Mouse (Mus musculus) CH12.LX (cell line): ENCODE measurements around the gene Sept12. TPM values are rescaled to one million over a fixed set of nuclear protein-coding genes. Genes with fewer than 3 reads are reported as not detected.

Experiments
- DNase-seq: peaks from one replicate; pipeline ENCODE4 v3.0.0-alpha.2; 2013; ENCODE audit errors: extremely low read depth
- H3K27ac ChIP-seq: 2 replicates; pipeline ENCODE4 v1.5.1; 2012; ENCODE audit warnings: low read depth, mild to moderate bottlenecking, control low read depth, moderate library complexity; ENCODE audit not compliant: insufficient read depth
- H3K27me3 ChIP-seq: replicated peaks from 2 replicates; pipeline ENCODE3; 2012; ENCODE audit warnings: inconsistent platforms
- H3K36me3 ChIP-seq, 2 experiments: replicated peaks in 1 of 2; 2 replicates each; pipeline versions ENCODE3 to v1.6.1; 2012; ENCODE audit warnings: inconsistent platforms in 1 of 2, low read length in 1 of 2, mild to moderate bottlenecking in 1 of 2, mixed read lengths in 1 of 2, moderate library complexity in 1 of 2; ENCODE audit not compliant: control insufficient read depth in 1 of 2, insufficient read depth in 1 of 2
- H3K4me1 ChIP-seq, 2 experiments: 2 replicates each; pipeline ENCODE4 v1.6.1; 2012; ENCODE audit warnings: inconsistent platforms in 1 of 2, moderate library complexity in 1 of 2; ENCODE audit not compliant: insufficient read depth in 2 of 2, control insufficient read depth in 1 of 2
- H3K4me2 ChIP-seq: 2 replicates; pipeline ENCODE4 v1.6.1; 2012; ENCODE audit warnings: low read depth, mild to moderate bottlenecking, control low read depth; ENCODE audit not compliant: poor library complexity, insufficient read depth, severe bottlenecking
- H3K4me3 ChIP-seq, 3 experiments: fragments of 150-350 bp in 1 of 3; sonication (generic) in 1 of 3; replicated peaks in 1 of 3; 2 replicates each; pipeline versions ENCODE3 to v1.5.1; 2011 to 2012; ENCODE audit warnings: low read depth in 2 of 3, low read length in 2 of 3, mild to moderate bottlenecking in 2 of 3, moderate library complexity in 2 of 3, control low read depth in 1 of 3, improper control_type of control experiment in 1 of 3, inconsistent platforms in 1 of 3, mixed read lengths in 1 of 3; ENCODE audit not compliant: poor library complexity in 1 of 3
- H3K79me2 ChIP-seq: replicated peaks from 2 replicates; pipeline ENCODE4 v1.6.1; 2012; ENCODE audit warnings: mild to moderate bottlenecking, moderate library complexity; ENCODE audit not compliant: control insufficient read depth, poor library complexity, insufficient read depth, severe bottlenecking; ENCODE audit errors: extremely low read depth
- H3K9ac ChIP-seq: 2 replicates; pipeline ENCODE4 v1.6.1; 2012; ENCODE audit warnings: low read depth, mild to moderate bottlenecking, control low read depth, moderate library complexity; ENCODE audit not compliant: insufficient read depth
- H3K9me3 ChIP-seq: replicated peaks from 2 replicates; pipeline ENCODE3; 2012; ENCODE audit warnings: low read length, inconsistent platforms, mixed read lengths
- BHLHE40 ChIP-seq: IDR thresholded peaks from 2 replicates; pipeline ENCODE4 v1.6.1; 2011; ENCODE audit warnings: mild to moderate bottlenecking, low read depth, low read length, improper control_type of control experiment
- CHD1 ChIP-seq: IDR thresholded peaks from 2 replicates; pipeline ENCODE4 v1.6.1; 2012; ENCODE audit warnings: low read depth, low read length, improper control_type of control experiment, inconsistent platforms
- CHD2 ChIP-seq: IDR thresholded peaks from 2 replicates; pipeline ENCODE4 v1.6.1; 2011; ENCODE audit warnings: low read length, improper control_type of control experiment
- CTCF ChIP-seq, 2 experiments: IDR thresholded peaks in 1 of 2; conservative IDR thresholded peaks in 1 of 2; 2 replicates each; pipeline ENCODE4 v1.5.1; 2011 to 2012; ENCODE audit warnings: low read depth in 2 of 2, low read length in 2 of 2, improper control_type of control experiment in 1 of 2, inconsistent platforms in 1 of 2, mild to moderate bottlenecking in 1 of 2, moderate library complexity in 1 of 2
- E2F4 ChIP-seq: IDR thresholded peaks from 2 replicates; pipeline ENCODE4 v1.6.1; 2011; ENCODE audit warnings: low read depth, low read length, improper control_type of control experiment; ENCODE audit not compliant: insufficient replicate concordance
- GABPA ChIP-seq: IDR thresholded peaks from 2 replicates; pipeline ENCODE4 v1.6.1; 2012; ENCODE audit warnings: low read depth, low read length, improper control_type of control experiment, inconsistent platforms; ENCODE audit not compliant: insufficient replicate concordance
- JUN ChIP-seq: IDR thresholded peaks from 2 replicates; pipeline ENCODE4 v1.6.1; 2011; ENCODE audit warnings: low read depth, mild to moderate bottlenecking, low read length, improper control_type of control experiment, moderate library complexity; ENCODE audit not compliant: insufficient read depth
- JUND ChIP-seq: conservative IDR thresholded peaks from 2 replicates; pipeline ENCODE4 v1.6.1; 2011; ENCODE audit warnings: low read depth, low read length, improper control_type of control experiment
- MAZ ChIP-seq: IDR thresholded peaks from 2 replicates; pipeline ENCODE4 v1.6.1; 2012; ENCODE audit warnings: low read depth, mild to moderate bottlenecking, inconsistent platforms, low read length, improper control_type of control experiment, moderate library complexity
- MEF2A ChIP-seq: IDR thresholded peaks from 2 replicates; pipeline ENCODE4 v1.6.1; 2014; ENCODE audit warnings: low read depth, mild to moderate bottlenecking, inconsistent platforms, low read length, improper control_type of control experiment, borderline replicate concordance
- MXI1 ChIP-seq: IDR thresholded peaks from 2 replicates; pipeline ENCODE4 v1.6.1; 2011; ENCODE audit warnings: mild to moderate bottlenecking, low read depth, low read length, improper control_type of control experiment
- MYC ChIP-seq: IDR thresholded peaks from 2 replicates; pipeline ENCODE4 v1.6.1; 2011; ENCODE audit warnings: low read depth, mild to moderate bottlenecking, improper control_type of control experiment, low read length
- NRF1 ChIP-seq: IDR thresholded peaks from 2 replicates; pipeline ENCODE4 v1.6.1; 2014; ENCODE audit warnings: low read depth, mild to moderate bottlenecking, inconsistent platforms, low read length, improper control_type of control experiment, moderate library complexity
- SIN3A ChIP-seq: IDR thresholded peaks from 2 replicates; pipeline ENCODE4 v1.6.1; 2012; ENCODE audit warnings: low read length, improper control_type of control experiment, inconsistent platforms
- SMC3 ChIP-seq: IDR thresholded peaks from 2 replicates; pipeline ENCODE4 v1.6.1; 2011; ENCODE audit warnings: low read depth, low read length, improper control_type of control experiment
- TCF12 ChIP-seq: IDR thresholded peaks from 2 replicates; pipeline ENCODE4 v1.6.1; 2014; ENCODE audit warnings: low read depth, mild to moderate bottlenecking, inconsistent platforms, low read length, improper control_type of control experiment
- UBTF ChIP-seq: IDR thresholded peaks from 2 replicates; pipeline ENCODE4 v1.6.1; 2012; ENCODE audit warnings: low read depth, mild to moderate bottlenecking, inconsistent platforms, low read length, improper control_type of control experiment, moderate library complexity
- USF2 ChIP-seq: conservative IDR thresholded peaks from 2 replicates; pipeline ENCODE4 v1.6.1; 2011; ENCODE audit warnings: low read depth, low read length, improper control_type of control experiment
- ZC3H11A ChIP-seq: IDR thresholded peaks from 2 replicates; pipeline ENCODE4 v1.6.1; 2012; ENCODE audit warnings: low read depth, mild to moderate bottlenecking, inconsistent platforms, low read length, improper control_type of control experiment
- ZNF384 ChIP-seq: IDR thresholded peaks from 2 replicates; pipeline ENCODE4 v1.6.1; 2012; ENCODE audit warnings: low read depth, low read length, improper control_type of control experiment, inconsistent platforms
- dilution Hi-C: fragments of 300-500 bp; cut with MboI; formaldehyde crosslinking; loops from 2 replicates; pipeline ENCODE4 v1.14.3; 2020; ENCODE audit warnings: low sequenced_read_pairs; ENCODE audit not compliant: extremely low pct_unique_long_range_greater_than_20kb, extremely low pct_ligation_motif_present
- in situ Hi-C: fragments of 300-500 bp; cut with MboI; formaldehyde crosslinking; loops from 3 replicates; pipeline ENCODE4 v1.14.3; 2019; ENCODE audit warnings: low sequenced_read_pairs, low pct_ligation_motif_present, low pct_unique_long_range_greater_than_20kb, mixed read lengths
- polyA plus RNA-seq: library from polyadenylated mRNA; unstranded; fragments of >175 nt; gene quantifications from 2 replicates; pipeline ENCODE4 v1.2.1, GENCODE M21; 2012; ENCODE audit warnings: low read depth; ENCODE audit not compliant: insufficient read length
- total RNA-seq, 2 experiments: library from RNA; depleted of rRNA; stranded (reverse); fragments of 300-350 nt in 1 of 2; fragments of >200 nt in 1 of 2; gene quantifications; 2 replicates each; pipeline ENCODE4 v1.2.3; 2012 to 2014

Sept12 gene
- total and polyA plus RNA-seq, 3 experiments, result 0.13 TPM; not detected in 2

- Histone ChIP-seq H3K9ac (no peak overlapping the region), H3K9me3 (no peaks in the 10 kb centered on the region), H3K4me1 (peaks cover 6 to 40% of the 10 kb centered on the region in 2 experiments; a peak in 3 of 4 replicates), H3K4me2 (no peak overlapping the region), H3K27me3 (no peaks in the 10 kb centered on the region), H3K79me2 (no peaks in the 10 kb centered on the region), H3K36me3 (peaks cover 0 to 8% of the 10 kb centered on the region in 2 experiments), H3K4me3 (no peak overlapping the region), H3K27ac (no peak overlapping the region; the same call in 1 of the 2 replicates)
- TF ChIP-seq CTCF (conservative IDR thresholded peaks at IDR 0.05 in 1 of 2, IDR thresholded peaks at IDR 0.05 in 1 of 2; ENCODE audit: low read depth in 2 of 2, low read length in 2 of 2), result no peak
- no peak for TF ChIP-seq MEF2A
- no peak for TF ChIP-seq MAZ
- no peak for TF ChIP-seq JUND
- no peak for TF ChIP-seq UBTF
- TF ChIP-seq GABPA, result no peak
- no peak for TF ChIP-seq ZC3H11A
- TF ChIP-seq TCF12, result no peak
- TF ChIP-seq SMC3, result no peak
- TF ChIP-seq CHD2, result no peak
- no peak for TF ChIP-seq MXI1
- TF ChIP-seq E2F4, result no peak
- no peak for TF ChIP-seq JUN
- TF ChIP-seq BHLHE40, result no peak
- no peak for TF ChIP-seq USF2
- TF ChIP-seq MYC, result no peak
- TF ChIP-seq ZNF384, result no peak
- TF ChIP-seq SIN3A, result no peak
- TF ChIP-seq CHD1, result no peak
- TF ChIP-seq NRF1, result no peak
- dilution Hi-C loops (no loop called here), in situ Hi-C loops (loop anchor here (5.0 kb wide), 1 partner anchor 38 kb away; the partner anchor contains the start of gene Smim22)
- peak; percentile 32 for DNase-seq
Observed at GRCm38 (mm10) chr16:4969055-4969843, 28.4 kb downstream of the Sept12 start.
